Mouse (Mus musculus): ENCODE results near the gene Umad1.

DNA sequence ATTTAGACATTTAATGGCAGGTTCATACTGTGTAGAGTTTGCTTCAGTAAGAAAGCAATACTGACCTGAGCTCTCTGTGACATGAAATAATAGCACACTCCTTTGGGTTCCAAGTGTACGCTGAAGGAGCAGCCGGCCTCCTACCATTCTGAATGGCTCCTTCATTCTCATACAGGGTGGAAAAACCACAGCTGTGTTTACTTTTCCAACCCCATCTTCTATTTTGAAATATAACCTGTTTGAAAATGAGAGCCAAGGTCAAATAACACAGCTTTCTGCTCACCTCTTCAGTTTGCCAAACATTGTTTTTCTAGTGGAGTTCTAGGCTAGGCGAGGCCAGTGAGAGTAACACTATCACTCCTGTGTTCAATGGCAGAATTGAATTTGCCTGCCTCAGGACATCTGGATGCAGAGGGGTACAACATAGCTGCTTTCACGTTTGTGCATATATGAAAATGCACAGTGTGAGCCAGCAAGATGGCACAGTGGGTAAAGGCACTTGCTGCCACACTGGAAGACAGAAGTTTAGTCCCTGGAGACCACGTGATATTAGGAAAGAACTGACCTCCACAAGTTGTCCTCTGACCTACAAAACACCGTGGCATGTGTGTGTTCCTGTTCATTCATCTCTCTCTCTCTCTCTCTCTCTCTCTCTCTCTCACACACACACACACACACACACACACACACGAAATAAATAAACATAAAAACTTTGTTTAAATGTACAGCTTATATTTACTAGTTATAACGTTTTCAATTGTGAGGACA lies 157.9 kb downstream of the Umad1 start:
- no peak for TF ChIP-seq CTCF (IDR thresholded peaks at IDR 0.05; ENCODE audit: low read depth, low read length)
- TF ChIP-seq POLR2AphosphoS5 (IDR thresholded peaks at IDR 0.05; ENCODE audit: insufficient replicate concordance, low read depth, low read length): no peak
- no peak for TF ChIP-seq GATA1 (IDR thresholded peaks at IDR 0.05; ENCODE audit: borderline replicate concordance, low read length)
- TF ChIP-seq TAL1 (conservative IDR thresholded peaks at IDR 0.05; ENCODE audit: low read depth, low read length): no peak
- TF ChIP-seq GATA2 (IDR thresholded peaks at IDR 0.05; ENCODE audit: borderline replicate concordance, low read depth, low read length): no peak

Data from G1E (cell line).